ENCODE assay signal across 15 mouse cellular contexts in the genomic region with DNA sequence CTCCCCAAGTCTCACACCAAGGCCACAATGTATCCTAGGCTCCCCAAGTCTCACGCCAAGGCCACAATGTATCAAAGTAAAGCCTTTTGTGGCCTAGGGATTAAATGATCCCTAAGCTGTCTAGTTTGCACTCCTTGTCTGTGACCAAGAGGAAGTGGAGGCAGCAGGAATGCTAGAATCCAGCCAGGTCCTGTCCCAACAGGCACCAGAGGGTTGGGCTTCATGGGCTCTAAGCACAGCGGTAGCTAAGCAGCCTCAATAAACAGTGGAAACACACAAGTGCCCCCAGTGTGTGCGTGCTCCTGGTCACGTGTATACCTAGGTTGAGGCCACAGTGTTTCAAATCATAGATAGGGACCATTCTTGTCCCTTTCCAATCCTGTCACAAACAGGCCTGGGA. TPM values are rescaled to one million over a fixed set of nuclear protein-coding genes. Genes with fewer than 3 reads are reported as not detected.
DNase-seq lines count a peak whose midpoint lies in the region; ATAC-seq lines count a peak whose summit lies in the region.
"Had no signal": no experiment of that assay in that cellular context is flagged by ENCODE, and none has a peak within 500 bp of the region (broad histone marks: within the 10 kb centered on the region; RNA-seq: fewer than 3 reads in every experiment).

No protein-coding gene starts in this region.

- H3K4me1 ChIP-seq in brown adipose tissue, adult 24 weeks (ENCODE audit: control insufficient read depth, insufficient read depth, insufficient read length, low read length): peaks cover 4% of the 10 kb centered on the region
- peaks cover 5% of the 10 kb centered on the region for H3K4me1 ChIP-seq in limb, embryonic 13.5 days
- H3K4me1 ChIP-seq in hindbrain, embryonic 16.5 days (ENCODE audit: control insufficient read depth, insufficient read depth, low read depth, low read length): no peaks in the 10 kb centered on the region
- H3K4me1 ChIP-seq: neural tube, embryonic 13.5 days had no signal

- intact Hi-C loops in heart, postnatal 36 days (cut with DNase I): loop anchor here (2.0 to 10.0 kb wide), 4 partner anchors 48 to 1376 kb away; no protein-coding TSS in a partner anchor

- H3K27me3 ChIP-seq in limb, embryonic 13.5 days: peaks cover 23% of the 10 kb centered on the region
- H3K27me3 ChIP-seq in hindbrain, embryonic 16.5 days (replicated peaks; ENCODE audit: control insufficient read depth, insufficient read depth, low read length): no peaks in the 10 kb centered on the region
- H3K27me3 ChIP-seq: forebrain, embryonic 15.5 days had no signal

- no peak overlapping the region for H3K4me2 ChIP-seq in limb, embryonic 13.5 days (replicated peaks)
- H3K4me2 ChIP-seq in hindbrain, embryonic 16.5 days (ENCODE audit: low read length): no peak overlapping the region
- H3K4me2 ChIP-seq: forebrain, embryonic 15.5 days; heart, embryonic 15.5 days; hindbrain, embryonic 14.5 days; neural tube, embryonic 13.5 days had no signal

- ATAC-seq in limb, embryonic 13.5 days (ENCODE audit: low FRiP score, low read depth): no peak
- ATAC-seq in hindbrain, embryonic 16.5 days: no peak

- H3K27ac ChIP-seq in brown adipose tissue, adult 24 weeks (replicated peaks; ENCODE audit: low read depth, low read length): peak overlapping the region; percentile 46; the same call in 1 of the 2 replicates
- no peak overlapping the region for H3K27ac ChIP-seq in limb, embryonic 13.5 days
- no peak overlapping the region for H3K27ac ChIP-seq in hindbrain, embryonic 16.5 days (ENCODE audit: low read depth, low read length)
- H3K27ac ChIP-seq: forebrain, embryonic 15.5 days; heart, embryonic 15.5 days; hindbrain, embryonic 14.5 days; neural tube, embryonic 13.5 days had no signal

- peak; percentile 96 for DNase-seq in heart, adult 11 months
- DNase-seq in heart, postnatal 36 days: no peak
- DNase-seq in lung, postnatal 36 days: peak; percentile 83
- DNase-seq in cerebellum, adult 11 months: no peak
- DNase-seq in cerebellum, postnatal 25 days: no peak
- DNase-seq: kidney, adult 8-10 months had no signal

- WGBS in limb, embryonic 13.5 days: 73% methylated on average over 4 of the region's 4 CpGs
- 75% methylated on average over 4 of the region's 4 CpGs for WGBS in hindbrain, embryonic 16.5 days

- H3K4me3 ChIP-seq in brown adipose tissue, adult 24 weeks (ENCODE audit: insufficient read depth, low read depth, low read length): no peak overlapping the region
- H3K4me3 ChIP-seq in limb, embryonic 13.5 days: no peak overlapping the region
- no peak overlapping the region for H3K4me3 ChIP-seq in hindbrain, embryonic 16.5 days (ENCODE audit: low read length)
- H3K4me3 ChIP-seq: forebrain, embryonic 15.5 days; heart, embryonic 15.5 days; neural tube, embryonic 13.5 days had no signal

- 0 out of 2 replicates have a peak overlapping the region, but pooled peaks have one; percentile 25 for H3K9ac ChIP-seq in limb, embryonic 13.5 days
- no peak overlapping the region for H3K9ac ChIP-seq in hindbrain, embryonic 16.5 days (ENCODE audit: low read depth, low read length)
- H3K9ac ChIP-seq: forebrain, embryonic 15.5 days; heart, embryonic 15.5 days; hindbrain, embryonic 14.5 days; neural tube, embryonic 13.5 days had no signal

- no peaks in the 10 kb centered on the region for H3K36me3 ChIP-seq in limb, embryonic 13.5 days
- H3K36me3 ChIP-seq in hindbrain, embryonic 16.5 days (ENCODE audit: control insufficient read depth, insufficient read depth, low read length): no peaks in the 10 kb centered on the region
- H3K36me3 ChIP-seq: forebrain, embryonic 15.5 days; heart, embryonic 15.5 days; neural tube, embryonic 13.5 days had no signal

- no peaks in the 10 kb centered on the region for H3K9me3 ChIP-seq in limb, embryonic 13.5 days
- H3K9me3 ChIP-seq in hindbrain, embryonic 16.5 days (ENCODE audit: control insufficient read depth, low read length): no peaks in the 10 kb centered on the region
- H3K9me3 ChIP-seq: forebrain, embryonic 15.5 days; heart, embryonic 15.5 days; megakaryocyte, embryonic 14.5 days; neural tube, embryonic 13.5 days had no signal

RNA-seq across cellular contexts. Expression of a gene that starts 31.6 kb away (rescaled TPM):
- 1 to 10 TPM; 2.0 to 2.1 TPM for total RNA-seq in heart, postnatal 36 days (2021)
- polyA plus RNA-seq in brown adipose tissue, adult 24 weeks (2012; ENCODE audit: insufficient read depth, insufficient read length, missing spikeins): 1.5 and 2.3 TPM in 2 replicates
- polyA plus RNA-seq in limb, embryonic 13.5 days (2015; fragmentation: Nextera tagmentation; extraction: Ambion mirVana): 0.75 and 1.0 TPM in 2 replicates
- polyA plus RNA-seq in hindbrain, embryonic 16.5 days (2015; fragmentation: Nextera tagmentation; extraction: Ambion mirVana): 0.25 and 0.38 TPM in 2 replicates
- polyA plus RNA-seq: limb, embryonic 11.5 days had no signal

RNA-seq across cellular contexts. Expression of a gene that starts 45.3 kb away (rescaled TPM):
- total RNA-seq in heart, postnatal 36 days (2021): 1 to 10 TPM in 1 of 2 experiments, under 1 TPM in 1; 0.94 to 1.4 TPM
- polyA plus RNA-seq in brown adipose tissue, adult 24 weeks (2012; ENCODE audit: insufficient read depth, insufficient read length, missing spikeins): 0.91 TPM in 1 of 2 replicates, not detected in the other
- polyA plus RNA-seq in limb, embryonic 13.5 days (2015; fragmentation: Nextera tagmentation; extraction: Ambion mirVana): 1.5 and 1.9 TPM in 2 replicates
- polyA plus RNA-seq in hindbrain, embryonic 16.5 days (2015; fragmentation: Nextera tagmentation; extraction: Ambion mirVana): 0.13 and 0.21 TPM in 2 replicates

RNA-seq across cellular contexts. Expression of a gene that starts 54.3 kb away (rescaled TPM):
- 10 to 100 TPM; 23.7 to 23.9 TPM for total RNA-seq in heart, postnatal 36 days (2021)
- polyA plus RNA-seq in brown adipose tissue, adult 24 weeks (2012; ENCODE audit: insufficient read depth, insufficient read length, missing spikeins): 34.8 and 38.0 TPM in 2 replicates
- 64.1 and 70.4 TPM in 2 replicates for polyA plus RNA-seq in limb, embryonic 13.5 days (2015; fragmentation: Nextera tagmentation; extraction: Ambion mirVana)
- polyA plus RNA-seq in hindbrain, embryonic 16.5 days (2015; fragmentation: Nextera tagmentation; extraction: Ambion mirVana): 79.6 and 81.3 TPM in 2 replicates

Comparison
In these comparisons a context has a peak if more than half of its experiments do, and no peak if none do; other contexts are left out.
1. DNase-seq: peak in heart, adult 11 months (single experiment) and lung, postnatal 36 days (single experiment); none in heart, postnatal 36 days (0 of 2), cerebellum, adult 11 months (single experiment) and cerebellum, postnatal 25 days (0 of 2).